Mouse (Mus musculus) thymus, adult 2 months (tissue): ENCODE measurements at regions not wholly inside any gene's neighbourhood (a gene's known extent, or its start where the extent isn't known, plus 50 kb on each side); places are given as distances from the start of the nearest gene placed in this dataset.

ENCODE experiments used
- DNase-seq: peaks from one replicate; pipeline ENCODE4 v3.0.0; 2021
- H3K27ac ChIP-seq: fragments of 200-500 bp; 2 replicates; pipeline ENCODE4 v1.5.1; 2012; ENCODE audit warnings: low read length, control low read depth; ENCODE audit not compliant: control insufficient read depth, insufficient read depth
- H3K27me3 ChIP-seq: fragments of 200-500 bp; 2 replicates; pipeline ENCODE4 v1.6.1; 2012; ENCODE audit warnings: mild to moderate bottlenecking, low read length, moderate library complexity, mixed read lengths; ENCODE audit not compliant: control insufficient read depth, insufficient read depth
- H3K36me3 ChIP-seq: fragments of 200-500 bp; 2 replicates; pipeline ENCODE4 v1.6.1; 2012; ENCODE audit warnings: mild to moderate bottlenecking, low read length, moderate library complexity; ENCODE audit not compliant: control insufficient read depth, insufficient read depth
- H3K4me1 ChIP-seq: fragments of 200-500 bp; replicated peaks from 2 replicates; pipeline ENCODE4 v1.6.1; 2012; ENCODE audit warnings: low read length; ENCODE audit not compliant: control insufficient read depth, insufficient read depth
- H3K4me3 ChIP-seq: fragments of 200-500 bp; 2 replicates; pipeline ENCODE4 v1.5.1; 2012; ENCODE audit warnings: mild to moderate bottlenecking, low read length, control low read depth, moderate library complexity; ENCODE audit not compliant: control insufficient read depth, insufficient read depth
- CTCF ChIP-seq: fragments of 200-500 bp; IDR thresholded peaks from 2 replicates; pipeline ENCODE4 v1.5.1; 2012; ENCODE audit warnings: mild to moderate bottlenecking, control low read depth, low read length, moderate library complexity, borderline replicate concordance; ENCODE audit not compliant: control insufficient read depth, poor library complexity, insufficient read depth; ENCODE audit errors: extremely low read depth
- POLR2A ChIP-seq: fragments of 200-500 bp; IDR thresholded peaks from 2 replicates; pipeline ENCODE4 v1.6.1; 2012; ENCODE audit warnings: mild to moderate bottlenecking, low read length, control low read depth, moderate library complexity; ENCODE audit not compliant: control insufficient read depth, poor library complexity, insufficient read depth; ENCODE audit errors: extremely low read depth
- WGBS: fragments of 180-500 bp; shearing (Covaris S2); methylation state at CpG from one replicate; pipeline ENCODE4 v1.1.7; 2018; 5-methylcytosine and 5-hydroxymethylcytosine counted together

GRCm38 (mm10) chr11:112282911-112283310 lies 499.1 kb upstream of the Sox9 start:
- WGBS, result 89% methylated on average over 7 of the region's 7 CpGs
- no peak for DNase-seq
- H3K27ac ChIP-seq, result no peak overlapping the region
- H3K4me1 ChIP-seq, result no peaks in the 10 kb centered on the region
- H3K4me3 ChIP-seq, result no peak overlapping the region
- TF ChIP-seq POLR2A (no peak), CTCF (no peak)
- no peaks in the 10 kb centered on the region for H3K27me3 ChIP-seq
- H3K36me3 ChIP-seq, result no peaks in the 10 kb centered on the region

- Histone ChIP-seq H3K27ac (no peak overlapping the region), H3K4me1 (no peaks in the 10 kb centered on the region), H3K4me3 (no peak overlapping the region), H3K36me3 (no peaks in the 10 kb centered on the region), H3K27me3 (no peaks in the 10 kb centered on the region)
- 84% methylated on average over 5 of the region's 5 CpGs for WGBS
- DNase-seq, result no peak
- TF ChIP-seq POLR2A, result no peak
- no peak for TF ChIP-seq CTCF
These were observed 483.1 kb upstream of the Sox9 start for GRCm38 (mm10) chr11:112298901-112299341.

GRCm38 (mm10) chr11:112303091-112303490 lies 478.9 kb upstream of the Sox9 start:
- Histone ChIP-seq H3K36me3 (no peaks in the 10 kb centered on the region), H3K4me1 (no peaks in the 10 kb centered on the region), H3K27me3 (no peaks in the 10 kb centered on the region), H3K27ac (no peak overlapping the region), H3K4me3 (no peak overlapping the region)
- DNase-seq, result no peak
- WGBS, result 73% methylated on average over 2 of the region's 2 CpGs
- no peak for TF ChIP-seq CTCF
- no peak for TF ChIP-seq POLR2A

GRCm38 (mm10) chr11:112325850-112326249 lies 456.2 kb upstream of the Sox9 start:
- no peaks in the 10 kb centered on the region for H3K36me3 ChIP-seq
- no peak for DNase-seq
- no peaks in the 10 kb centered on the region for H3K27me3 ChIP-seq
- 91% methylated on average over 4 of the region's 4 CpGs for WGBS
- no peak overlapping the region for H3K4me3 ChIP-seq
- no peak for TF ChIP-seq POLR2A
- no peak for TF ChIP-seq CTCF
- H3K27ac ChIP-seq, result no peak overlapping the region
- H3K4me1 ChIP-seq, result no peaks in the 10 kb centered on the region

GRCm38 (mm10) chr11:112327606-112328005 lies 454.4 kb upstream of the Sox9 start:
- H3K27ac ChIP-seq, result no peak overlapping the region
- H3K36me3 ChIP-seq, result no peaks in the 10 kb centered on the region
- no peaks in the 10 kb centered on the region for H3K27me3 ChIP-seq
- 93% methylated on average over 4 of the region's 4 CpGs for WGBS
- H3K4me3 ChIP-seq, result no peak overlapping the region
- no peak for TF ChIP-seq POLR2A
- no peak for TF ChIP-seq CTCF
- no peak for DNase-seq
- H3K4me1 ChIP-seq, result no peaks in the 10 kb centered on the region

- no peak for TF ChIP-seq POLR2A
- no peak for TF ChIP-seq CTCF
- Histone ChIP-seq H3K27me3 (no peaks in the 10 kb centered on the region), H3K4me3 (no peak overlapping the region), H3K4me1 (no peaks in the 10 kb centered on the region), H3K27ac (no peak overlapping the region), H3K36me3 (no peaks in the 10 kb centered on the region)
- 56% methylated on average over 6 of the region's 6 CpGs for WGBS
- no peak for DNase-seq
These were observed 436.9 kb upstream of the Sox9 start for GRCm38 (mm10) chr11:112345133-112345532.

GRCm38 (mm10) chr11:112345586-112345985 lies 436.4 kb upstream of the Sox9 start:
- 75% methylated on average over 3 of the region's 3 CpGs for WGBS
- Histone ChIP-seq H3K4me1 (no peaks in the 10 kb centered on the region), H3K27ac (no peak overlapping the region), H3K4me3 (no peak overlapping the region), H3K27me3 (no peaks in the 10 kb centered on the region), H3K36me3 (no peaks in the 10 kb centered on the region)
- no peak for TF ChIP-seq CTCF
- DNase-seq, result no peak
